Mouse (Mus musculus) heart, embryonic 12.5 days (tissue): ENCODE data around the gene 4933424G06Rik. TPM values are rescaled to one million over a fixed set of nuclear protein-coding genes. Genes with fewer than 3 reads are reported as not detected.

Experiments
- ATAC-seq: fragments of 200-750 bp; cut with Nextera tagmentation; 2 replicates; pipeline ENCODE4 v1.8.0; 2017; ENCODE audit warnings: moderate TSS enrichment, moderate library complexity; ENCODE audit not compliant: insufficient number of reproducible peaks, low FRiP score
- H3K27ac ChIP-seq: fragments of 300-500 bp; sonication (generic); 2 replicates; pipeline ENCODE4 v1.5.1; 2016; ENCODE audit warnings: mild to moderate bottlenecking, moderate library complexity; ENCODE audit not compliant: poor library complexity, severe bottlenecking
- H3K27me3 ChIP-seq: fragments of 300-500 bp; sonication (generic); replicated peaks from 2 replicates; pipeline ENCODE4 v1.6.1; 2016; ENCODE audit warnings: mild to moderate bottlenecking, moderate library complexity
- H3K36me3 ChIP-seq: fragments of 300-500 bp; sonication (generic); 2 replicates; pipeline ENCODE4 v1.6.1; 2016; ENCODE audit warnings: mild to moderate bottlenecking, moderate library complexity
- H3K4me1 ChIP-seq: fragments of 300-500 bp; sonication (generic); replicated peaks from 2 replicates; pipeline ENCODE4 v1.6.1; 2016; ENCODE audit warnings: mild to moderate bottlenecking
- H3K4me2 ChIP-seq: fragments of 300-500 bp; sonication (generic); 2 replicates; pipeline ENCODE4 v1.6.1; 2016; ENCODE audit warnings: mild to moderate bottlenecking, moderate library complexity
- H3K4me3 ChIP-seq: fragments of 300-500 bp; sonication (generic); 2 replicates; pipeline ENCODE4 v1.5.1; 2016; ENCODE audit warnings: mild to moderate bottlenecking
- H3K9ac ChIP-seq: fragments of 300-500 bp; sonication (generic); 2 replicates; pipeline ENCODE4 v1.6.1; 2016; ENCODE audit warnings: mild to moderate bottlenecking, moderate library complexity
- H3K9me3 ChIP-seq: fragments of 300-500 bp; sonication (generic); replicated peaks from 2 replicates; pipeline ENCODE4 v1.6.1; 2016; ENCODE audit warnings: mild to moderate bottlenecking, moderate library complexity
- WGBS: fragments of 180-500 bp; shearing (Covaris S2); methylation state at CpG from one replicate; pipeline ENCODE4 v1.1.7; 2016; 5-methylcytosine and 5-hydroxymethylcytosine counted together
- microRNA-seq: library from miRNA; unstranded; fragments of <30 nt; microRNA quantifications from one replicate; pipeline ENCODE4, GENCODE M21; 2017
- polyA plus RNA-seq: library from polyadenylated mRNA; unstranded; fragments of >200 nt; fragmentation: Nextera tagmentation; extraction: Ambion mirVana; gene quantifications from 2 replicates; pipeline ENCODE4 v1.2.1, GENCODE M21; 2016

The 4933424G06Rik gene
- polyA plus RNA-seq, 1 experiment from 2014 or later, result not detected

GRCm38 (mm10) chr1:36804259-36804658, 94.3 kb downstream of the 4933424G06Rik start:
- Histone ChIP-seq H3K36me3 (peaks cover 80% of the 10 kb centered on the region), H3K9me3 (no peaks in the 10 kb centered on the region), H3K9ac (no peak overlapping the region), H3K27me3 (no peaks in the 10 kb centered on the region), H3K4me2 (no peak overlapping the region), H3K4me1 (peaks cover 3% of the 10 kb centered on the region; the same call in 1 of the 2 replicates), H3K27ac (no peak overlapping the region), H3K4me3 (no peak overlapping the region)
- ATAC-seq, result no peak
- WGBS, result 79% methylated on average over 9 of the region's 9 CpGs

DNA sequence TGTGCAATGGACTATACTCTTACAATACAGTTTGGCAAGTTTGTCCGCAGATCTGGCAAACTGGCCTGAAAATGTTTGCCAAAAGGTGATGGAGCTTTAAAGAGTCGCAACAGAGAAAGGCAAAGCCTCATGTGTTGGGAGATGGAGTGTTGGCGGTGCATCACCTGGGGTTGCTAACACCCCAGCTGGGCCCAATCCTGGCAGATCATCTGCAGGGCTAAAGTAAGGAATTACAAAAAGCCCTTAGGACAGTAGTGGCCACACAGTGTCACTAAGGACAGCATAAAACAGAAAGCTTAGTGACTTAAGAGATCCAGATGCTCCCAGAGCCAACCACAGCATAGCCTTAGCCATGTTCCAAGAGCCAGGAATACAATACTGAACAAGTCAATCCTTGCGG, 94.9 kb downstream of the 4933424G06Rik start:
- no peak overlapping the region for H3K27ac ChIP-seq
- no peaks in the 10 kb centered on the region for H3K27me3 ChIP-seq
- H3K36me3 ChIP-seq, result peaks cover 79% of the 10 kb centered on the region
- no peak for ATAC-seq
- 94% methylated on average over 4 of the region's 4 CpGs for WGBS
- H3K9me3 ChIP-seq, result no peaks in the 10 kb centered on the region
- H3K4me3 ChIP-seq, result no peak overlapping the region
- H3K4me1 ChIP-seq, result peaks cover 3% of the 10 kb centered on the region; the same call in 1 of the 2 replicates
- no peak overlapping the region for H3K4me2 ChIP-seq
- no peak overlapping the region for H3K9ac ChIP-seq

- H3K27ac ChIP-seq, result no peak overlapping the region
- H3K4me1 ChIP-seq, result no peaks in the 10 kb centered on the region
- 96% methylated on average over 7 of the region's 7 CpGs for WGBS
- H3K9ac ChIP-seq, result no peak overlapping the region
- peaks cover 87% of the 10 kb centered on the region for H3K36me3 ChIP-seq
- no peak overlapping the region for H3K4me3 ChIP-seq
- no peak for ATAC-seq
- no peak overlapping the region for H3K4me2 ChIP-seq
- H3K27me3 ChIP-seq, result no peaks in the 10 kb centered on the region
- H3K9me3 ChIP-seq, result no peaks in the 10 kb centered on the region
Measured at GRCm38 (mm10) chr1:36806181-36806905, 96.4 kb downstream of the 4933424G06Rik start.

DNA sequence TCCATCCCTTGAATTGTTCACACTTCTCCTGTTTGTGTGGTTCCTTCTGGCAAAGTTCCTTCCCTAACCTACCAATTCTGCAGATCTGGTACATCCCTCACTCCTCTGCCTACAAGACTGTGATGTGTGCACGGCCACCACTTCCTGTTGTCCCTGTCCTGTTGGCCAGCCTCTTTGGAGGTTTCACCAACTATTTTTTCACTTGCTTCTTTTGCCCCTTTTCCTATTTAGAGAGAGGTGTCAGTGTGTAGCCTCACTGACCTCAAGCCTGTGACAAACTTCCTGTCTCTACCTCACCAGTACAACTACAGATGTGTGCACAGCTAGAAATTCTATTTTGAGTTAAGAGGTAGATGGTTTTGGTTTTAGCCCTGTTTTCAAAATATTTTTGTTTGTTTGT, 97.1 kb downstream of the 4933424G06Rik start:
- Histone ChIP-seq H3K36me3 (peaks cover 87% of the 10 kb centered on the region), H3K4me3 (no peak overlapping the region), H3K4me2 (no peak overlapping the region), H3K9ac (no peak overlapping the region), H3K9me3 (no peaks in the 10 kb centered on the region), H3K4me1 (no peaks in the 10 kb centered on the region), H3K27me3 (no peaks in the 10 kb centered on the region), H3K27ac (no peak overlapping the region)
- no peak for ATAC-seq
- WGBS, result 72% methylated on average over 1 of the region's 1 CpGs

Small RNA genes lying within 50 kb of the gene (microRNA-seq; reads per million reads assigned to microRNA genes)
- gene Gm24133, result not detected

Other genes starting within 250 kb of the 4933424G06Rik start
- gene Cnnm4, start 238.5 kb upstream of the 4933424G06Rik start, polyA plus RNA-seq, result 6.2 and 7.3 TPM in 2 replicates
- 2.2 and 3.4 TPM in 2 replicates for gene Cnnm3, start 198.3 kb upstream of the 4933424G06Rik start, polyA plus RNA-seq
- gene Ankrd23, start 173.3 kb upstream of the 4933424G06Rik start, polyA plus RNA-seq, result 14.9 and 16.8 TPM in 2 replicates
- gene Gm42417, start 170.7 kb upstream of the 4933424G06Rik start, polyA plus RNA-seq, result 0.40 TPM in 1 of 2 replicates, not detected in the other
- 23.1 and 24.4 TPM in 2 replicates for gene Ankrd39, start 162.7 kb upstream of the 4933424G06Rik start, polyA plus RNA-seq
- gene Sema4c, start 151.8 kb upstream of the 4933424G06Rik start, polyA plus RNA-seq, result 11.9 and 13.3 TPM in 2 replicates
- gene Fam178b, start 27.0 kb upstream of the 4933424G06Rik start, polyA plus RNA-seq, result 2.8 and 3.0 TPM in 2 replicates
- gene Cox5b, start 18.7 kb upstream of the 4933424G06Rik start, polyA plus RNA-seq, result 1,063 and 1,083 TPM in 2 replicates
- 95.0 and 103 TPM in 2 replicates for gene Actr1b, start 4.3 kb downstream of the 4933424G06Rik start, polyA plus RNA-seq
- 0.33 and 0.50 TPM in 2 replicates for gene Zap70, start 51.6 kb downstream of the 4933424G06Rik start, polyA plus RNA-seq
- gene Tmem131, start 233.5 kb downstream of the 4933424G06Rik start, polyA plus RNA-seq, result 12.4 and 13.6 TPM in 2 replicates